Mouse (Mus musculus) neural tube, embryonic 11.5 days (tissue): ENCODE results near the gene Fam207a. TPM values are rescaled to one million over a fixed set of nuclear protein-coding genes. Genes with fewer than 3 reads are reported as not detected.

Experiments
- ATAC-seq: fragments of 200-750 bp; cut with Nextera tagmentation; 2 replicates; pipeline ENCODE4 v1.8.0; 2017; ENCODE audit warnings: moderate number of reproducible peaks, mild to moderate bottlenecking, moderate TSS enrichment, moderate library complexity; ENCODE audit not compliant: insufficient read depth, low FRiP score, low TSS enrichment
- DNase-seq: peaks from one replicate; pipeline ENCODE4 v3.0.0-alpha.2; 2015; ENCODE audit warnings: low spot score
- H3K27ac ChIP-seq: fragments of 300-500 bp; sonication (generic); 2 replicates; pipeline ENCODE4 v1.5.1; 2014; ENCODE audit warnings: low read depth, mild to moderate bottlenecking, low read length
- H3K27me3 ChIP-seq: fragments of 300-500 bp; sonication (generic); 2 replicates; pipeline ENCODE4 v1.6.1; 2014; ENCODE audit warnings: mild to moderate bottlenecking, low read length, mixed read lengths; ENCODE audit not compliant: control insufficient read depth, insufficient read depth
- H3K36me3 ChIP-seq: fragments of 300-500 bp; sonication (generic); 2 replicates; pipeline ENCODE4 v1.6.1; 2014; ENCODE audit warnings: mild to moderate bottlenecking, low read length, moderate library complexity, mixed read lengths; ENCODE audit not compliant: control insufficient read depth, insufficient read depth
- H3K4me1 ChIP-seq: fragments of 300-500 bp; sonication (generic); 2 replicates; pipeline ENCODE4 v1.6.1; 2014; ENCODE audit warnings: low read length, mixed read lengths; ENCODE audit not compliant: control insufficient read depth, insufficient read depth
- H3K4me2 ChIP-seq: fragments of 300-500 bp; sonication (generic); 2 replicates; pipeline ENCODE4 v1.6.1; 2014; ENCODE audit warnings: low read depth, mild to moderate bottlenecking, moderate library complexity
- H3K4me3 ChIP-seq: fragments of 300-500 bp; sonication (generic); 2 replicates; pipeline ENCODE4 v1.5.1; 2014; ENCODE audit warnings: low read depth, low read length
- H3K9ac ChIP-seq: fragments of 300-500 bp; sonication (generic); 2 replicates; pipeline ENCODE4 v1.6.1; 2014; ENCODE audit warnings: mild to moderate bottlenecking, low read length
- H3K9me3 ChIP-seq: fragments of 300-500 bp; sonication (generic); 2 replicates; pipeline ENCODE4 v1.6.1; 2016; ENCODE audit warnings: low read length; ENCODE audit not compliant: control insufficient read depth
- WGBS: fragments of 180-500 bp; shearing (Covaris S2); extraction: QIAGEN DNeasy Blood & Tissue Kit; methylation state at CpG from one replicate; pipeline ENCODE4 v1.1.7; 2014; 5-methylcytosine and 5-hydroxymethylcytosine counted together
- polyA plus RNA-seq: library from polyadenylated mRNA; unstranded; fragments of >200 nt; fragmentation: Nextera tagmentation; extraction: Ambion mirVana; gene quantifications from 2 replicates; pipeline ENCODE4 v1.2.1, GENCODE M21; 2014

The Fam207a gene
- polyA plus RNA-seq, 1 experiment from 2014 or later, result 49.0 TPM

DNA sequence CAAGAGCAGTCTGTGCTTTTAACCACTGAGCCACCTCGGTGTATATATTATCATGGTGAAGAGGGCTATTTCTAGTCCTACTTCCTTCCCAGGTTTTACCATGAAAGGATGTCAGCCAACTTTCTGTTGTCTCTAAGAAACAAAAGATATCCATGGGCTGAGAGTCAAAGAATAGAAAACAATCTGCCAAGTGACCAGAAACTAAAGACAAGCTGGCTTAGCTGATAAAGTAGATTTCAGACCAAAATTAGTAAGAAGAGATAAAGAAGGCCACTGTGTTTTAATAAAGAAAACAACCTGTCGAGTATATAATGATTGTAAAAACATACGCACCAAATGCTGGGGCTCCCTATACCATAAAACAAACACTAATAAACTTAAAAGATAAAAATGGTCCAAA lies 38.7 kb downstream of the Fam207a start:
- H3K27ac ChIP-seq, result no peak overlapping the region
- no peak overlapping the region for H3K4me3 ChIP-seq
- ATAC-seq, result no peak
- no peaks in the 10 kb centered on the region for H3K9me3 ChIP-seq
- 90% methylated on average over 3 of the region's 3 CpGs for WGBS
- H3K4me2 ChIP-seq, result no peak overlapping the region
- no peak for DNase-seq
- H3K4me1 ChIP-seq, result no peaks in the 10 kb centered on the region
- H3K9ac ChIP-seq, result no peak overlapping the region
- no peaks in the 10 kb centered on the region for H3K27me3 ChIP-seq
- no peaks in the 10 kb centered on the region for H3K36me3 ChIP-seq

DNA sequence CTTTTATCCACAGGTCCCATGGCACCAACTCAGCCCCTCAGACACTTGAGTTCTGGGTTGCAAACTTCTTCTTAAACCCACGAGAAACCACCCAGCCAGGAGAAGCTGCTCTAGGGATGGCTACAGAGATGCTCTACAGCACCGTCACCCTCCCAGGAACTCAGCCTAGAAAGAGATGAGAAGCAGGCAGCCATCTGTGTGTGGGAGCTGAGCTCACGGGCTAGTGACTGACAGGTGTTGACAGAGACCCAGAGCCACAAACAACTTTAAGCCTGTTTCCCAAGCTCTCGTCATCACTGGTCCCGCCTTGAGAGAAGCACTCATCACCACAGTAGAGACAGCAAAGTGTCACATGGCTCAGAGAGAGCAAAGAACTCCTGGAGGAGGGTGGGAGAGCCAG lies 43.4 kb downstream of the Fam207a start:
- H3K27me3 ChIP-seq, result no peaks in the 10 kb centered on the region
- no peak overlapping the region for H3K9ac ChIP-seq
- H3K36me3 ChIP-seq, result no peaks in the 10 kb centered on the region
- H3K9me3 ChIP-seq, result no peaks in the 10 kb centered on the region
- no peak overlapping the region for H3K4me3 ChIP-seq
- no peak overlapping the region for H3K27ac ChIP-seq
- 76% methylated on average over 5 of the region's 5 CpGs for WGBS
- DNase-seq (no peak), ATAC-seq (no peak)
- H3K4me1 ChIP-seq, result no peaks in the 10 kb centered on the region
- H3K4me2 ChIP-seq, result no peak overlapping the region

DNA sequence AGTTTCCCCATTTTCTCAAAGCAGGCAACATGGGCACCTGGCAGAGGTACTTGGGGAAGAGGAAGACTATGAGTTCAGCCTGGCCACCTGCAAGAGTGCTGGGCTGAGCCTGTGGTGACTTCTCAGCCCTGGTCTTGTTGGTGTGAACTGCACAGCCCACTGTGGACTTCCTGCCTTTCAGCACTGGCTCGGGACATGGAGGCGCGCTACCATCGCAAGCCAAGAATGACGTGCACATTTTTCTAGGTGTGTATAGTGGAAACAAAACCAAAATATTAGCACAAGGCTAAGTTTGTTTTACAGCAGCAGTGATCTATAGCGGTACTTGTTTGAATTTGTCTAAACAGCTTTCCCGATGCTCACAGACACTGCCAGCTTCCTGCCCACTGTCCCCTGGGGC lies 44.1 kb downstream of the Fam207a start:
- WGBS, result 90% methylated on average over 7 of the region's 7 CpGs

DNA sequence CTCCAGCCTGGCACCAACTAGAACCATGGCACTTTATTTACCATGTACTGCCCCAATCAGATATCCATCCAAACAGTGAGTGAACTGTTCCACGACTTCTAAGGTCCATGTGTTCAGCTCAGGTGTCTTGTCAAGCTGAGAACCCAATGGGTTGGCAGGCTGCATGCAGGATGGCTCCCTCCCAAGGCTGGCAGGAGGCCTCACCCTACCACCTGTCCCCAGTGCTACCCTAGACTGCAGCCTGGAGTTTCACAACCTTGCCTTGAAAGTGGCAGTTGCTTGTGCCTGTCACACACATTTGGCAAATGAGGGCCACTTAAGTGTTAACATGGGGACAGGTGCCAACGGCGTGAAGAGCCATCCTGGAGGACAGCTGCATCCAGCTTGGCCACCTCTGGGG lies 44.8 kb downstream of the Fam207a start:
- Histone ChIP-seq H3K9me3 (no peaks in the 10 kb centered on the region), H3K9ac (no peak overlapping the region), H3K4me1 (no peaks in the 10 kb centered on the region), H3K36me3 (no peaks in the 10 kb centered on the region), H3K4me2 (no peak overlapping the region), H3K4me3 (no peak overlapping the region), H3K27me3 (no peaks in the 10 kb centered on the region), H3K27ac (no peak overlapping the region)
- no peak for DNase-seq
- no peak for ATAC-seq
- 67% methylated on average over 3 of the region's 3 CpGs for WGBS

More for the DNA sequence above, 44.1 kb downstream of the Fam207a start:
- no peak for DNase-seq
- Histone ChIP-seq H3K27ac (no peak overlapping the region), H3K4me3 (no peak overlapping the region), H3K9me3 (no peaks in the 10 kb centered on the region), H3K4me2 (no peak overlapping the region), H3K4me1 (no peaks in the 10 kb centered on the region), H3K9ac (no peak overlapping the region), H3K36me3 (no peaks in the 10 kb centered on the region), H3K27me3 (no peaks in the 10 kb centered on the region)
- ATAC-seq, result no peak

DNA sequence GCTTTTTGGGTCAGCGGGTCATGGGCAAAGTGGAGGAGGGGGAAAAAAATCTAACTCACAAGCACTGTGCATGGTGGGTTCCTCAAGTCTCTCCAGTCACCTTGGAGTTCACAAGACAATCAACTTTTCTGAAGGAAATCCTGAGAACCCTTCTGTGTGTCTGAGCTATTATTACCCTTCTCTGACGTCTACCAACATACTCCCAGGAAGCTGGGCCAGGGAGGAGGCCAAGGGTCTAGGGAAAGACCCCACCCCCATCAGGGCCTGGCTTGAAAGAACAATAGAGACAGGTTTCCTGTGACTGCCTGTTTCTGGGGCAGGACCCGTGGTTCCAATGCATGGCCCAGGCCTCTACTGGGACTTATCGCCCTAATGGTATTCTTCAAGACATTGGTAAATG lies 46.9 kb downstream of the Fam207a start:
- no peak overlapping the region for H3K4me2 ChIP-seq
- 70% methylated on average over 4 of the region's 4 CpGs for WGBS
- DNase-seq (no peak), ATAC-seq (no peak)
- no peak overlapping the region for H3K27ac ChIP-seq
- no peak overlapping the region for H3K4me3 ChIP-seq
- H3K36me3 ChIP-seq, result no peaks in the 10 kb centered on the region
- no peak overlapping the region for H3K9ac ChIP-seq
- H3K27me3 ChIP-seq, result no peaks in the 10 kb centered on the region
- H3K9me3 ChIP-seq, result no peaks in the 10 kb centered on the region
- H3K4me1 ChIP-seq, result no peaks in the 10 kb centered on the region

- Histone ChIP-seq H3K36me3 (no peaks in the 10 kb centered on the region), H3K9me3 (no peaks in the 10 kb centered on the region), H3K4me1 (no peaks in the 10 kb centered on the region), H3K4me2 (no peak overlapping the region), H3K4me3 (no peak overlapping the region), H3K27ac (no peak overlapping the region), H3K27me3 (no peaks in the 10 kb centered on the region), H3K9ac (no peak overlapping the region)
- no peak for ATAC-seq
- no peak for DNase-seq
- 90% methylated on average over 6 of the region's 6 CpGs for WGBS
These were observed 48.2 kb downstream of the Fam207a start for GRCm38 (mm10) chr10:77467407-77467806.

GRCm38 (mm10) chr10:77465902-77466301 lies 49.7 kb downstream of the Fam207a start:
- 92% methylated on average over 5 of the region's 5 CpGs for WGBS
- Histone ChIP-seq H3K27me3 (no peaks in the 10 kb centered on the region), H3K9ac (no peak overlapping the region)

DNA sequence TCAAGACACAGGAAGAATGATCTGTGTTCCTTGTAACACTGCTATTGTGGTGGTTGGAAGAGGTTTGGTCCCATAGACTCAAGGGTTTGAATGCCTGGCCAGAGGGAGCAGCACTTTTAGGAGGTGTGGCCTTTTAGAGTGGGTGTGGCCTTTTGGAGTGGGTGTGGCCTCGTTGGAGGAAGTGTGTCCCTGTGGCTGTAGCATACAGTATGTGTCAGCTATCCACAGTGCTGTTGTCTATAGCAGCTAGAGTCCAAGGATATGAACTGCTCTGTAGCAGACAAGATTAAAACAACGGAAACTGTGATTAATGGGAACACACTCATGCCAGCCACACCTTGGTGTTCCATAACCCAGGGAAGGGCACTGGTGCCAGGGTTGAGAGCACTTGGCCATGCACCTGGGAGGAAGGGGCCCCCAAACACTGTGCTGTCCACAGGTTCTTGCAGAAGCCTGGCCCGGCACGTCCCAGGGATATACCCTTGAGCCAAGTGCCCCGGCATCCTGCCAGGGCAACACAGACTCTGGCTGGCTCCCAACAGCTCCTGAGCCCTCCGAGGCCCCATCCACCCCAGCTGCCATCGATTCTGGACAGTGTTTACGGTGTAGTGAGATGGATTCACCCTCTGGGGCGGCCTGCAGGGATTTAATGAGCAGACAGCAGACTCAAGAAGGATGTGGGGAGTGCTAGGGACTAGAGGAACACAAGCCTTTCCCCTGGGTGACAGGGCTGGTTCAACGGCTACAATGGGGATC lies 51.2 kb downstream of the Fam207a start:
- 78% methylated on average over 10 of the region's 10 CpGs for WGBS
- Histone ChIP-seq H3K27me3 (no peaks in the 10 kb centered on the region), H3K9me3 (no peaks in the 10 kb centered on the region), H3K4me2 (no peak overlapping the region), H3K9ac (no peak overlapping the region), H3K36me3 (no peaks in the 10 kb centered on the region), H3K27ac (no peak overlapping the region), H3K4me3 (no peak overlapping the region), H3K4me1 (no peaks in the 10 kb centered on the region)
- ATAC-seq (no peak), DNase-seq (no peak)

More at GRCm38 (mm10) chr10:77465902-77466301, 49.7 kb downstream of the Fam207a start:
- no peak overlapping the region for H3K4me2 ChIP-seq
- no peak for ATAC-seq
- no peaks in the 10 kb centered on the region for H3K36me3 ChIP-seq
- no peak overlapping the region for H3K4me3 ChIP-seq
- no peak for DNase-seq
- H3K4me1 ChIP-seq, result no peaks in the 10 kb centered on the region
- H3K27ac ChIP-seq, result no peak overlapping the region
- H3K9me3 ChIP-seq, result no peaks in the 10 kb centered on the region

DNA sequence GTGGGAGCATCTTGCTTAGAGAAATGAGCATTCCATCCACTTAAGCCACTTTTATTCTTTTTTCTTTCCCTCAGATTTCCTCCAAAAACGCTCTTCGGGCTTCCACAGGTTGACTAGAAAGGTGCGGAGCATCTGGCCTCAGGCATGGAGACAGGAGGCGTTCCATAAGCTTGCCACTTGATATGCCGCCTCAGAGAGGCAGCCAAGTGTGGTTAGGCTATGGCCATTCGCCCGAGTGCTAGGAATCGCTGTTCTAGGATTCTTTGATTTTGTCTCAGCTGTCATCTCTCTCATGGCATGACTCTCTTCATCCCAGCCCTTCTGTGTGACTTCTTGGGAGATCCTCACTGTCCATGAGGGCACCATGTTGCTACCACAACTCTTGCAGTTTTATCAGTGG lies 54.4 kb downstream of the Fam207a start:
- Histone ChIP-seq H3K4me3 (no peak overlapping the region), H3K9me3 (no peaks in the 10 kb centered on the region), H3K27me3 (no peaks in the 10 kb centered on the region), H3K27ac (no peak overlapping the region), H3K36me3 (no peaks in the 10 kb centered on the region), H3K9ac (no peak overlapping the region), H3K4me2 (no peak overlapping the region), H3K4me1 (no peaks in the 10 kb centered on the region)
- WGBS, result 91% methylated on average over 8 of the region's 8 CpGs
- DNase-seq, result no peak
- no peak for ATAC-seq
